Mouse (Mus musculus): Measurements from ENCODE around the gene Olfr1.

Gene Olfr1

DNA sequence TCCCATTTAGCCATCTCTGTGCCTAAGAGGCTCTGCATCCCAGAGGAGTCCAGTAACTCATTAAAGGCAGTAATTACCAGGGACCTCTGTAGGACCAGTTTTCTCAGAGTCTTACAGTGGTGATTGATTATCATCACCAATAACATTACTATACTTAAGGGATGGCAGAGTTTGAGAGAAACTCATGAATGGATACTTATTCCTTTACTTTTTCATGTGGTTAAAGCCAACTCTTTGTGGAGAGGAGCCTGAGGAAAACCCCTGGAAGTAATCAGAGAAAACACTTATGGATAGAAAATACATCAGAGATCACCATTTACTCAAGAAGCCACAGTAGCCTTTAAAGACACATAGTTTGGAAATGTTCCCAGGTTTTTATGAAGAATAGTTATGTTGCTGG, at the start of gene Olfr1:
Gene Olfr1, minus strand, starts transcription at position 101 of the 400 bp plus-strand sequence.
- no peak for DNase-seq

DNA sequence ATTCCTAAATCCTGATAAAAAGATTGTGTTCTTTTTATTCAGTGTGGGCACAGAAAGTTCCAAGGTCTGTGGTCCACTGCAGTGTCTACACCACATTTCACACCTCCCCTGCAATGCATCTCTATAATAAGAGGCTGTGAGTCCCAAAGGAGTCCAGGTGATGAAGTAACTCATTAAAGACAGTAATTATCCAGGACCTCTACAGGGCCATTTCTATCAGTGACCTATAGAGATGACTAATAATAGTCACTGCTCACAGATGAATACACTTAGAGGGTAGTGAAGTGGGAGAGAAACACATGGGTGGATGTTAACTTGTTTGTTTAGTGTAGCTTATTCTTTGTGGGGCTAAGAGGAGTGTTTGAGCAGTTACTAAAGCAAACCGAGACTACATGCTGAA, 29.0 kb upstream of the Olfr1 start, which contains the start of gene Olfr378:
Gene Olfr378, minus strand, starts transcription at position 101 of the 400 bp plus-strand sequence.
- DNase-seq = no peak

DNA sequence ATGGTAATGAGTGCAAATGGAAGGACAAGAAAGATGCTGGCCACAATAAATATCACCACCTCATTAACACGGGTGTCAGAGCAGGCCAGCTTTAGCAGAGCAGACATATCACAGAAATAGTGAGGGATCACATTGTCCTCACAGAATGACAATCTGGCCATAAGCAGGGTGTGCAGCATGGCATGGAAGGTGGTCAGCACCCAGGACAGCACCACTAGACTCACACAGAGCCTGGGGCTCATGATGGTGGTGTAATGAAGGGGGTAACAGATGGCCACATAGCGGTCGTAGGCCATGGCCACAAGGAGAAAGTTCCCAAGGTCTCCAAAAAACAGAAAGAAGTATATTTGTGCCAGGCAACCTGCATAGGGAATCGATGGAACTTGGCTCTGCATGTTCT, 4.0 kb downstream of the Olfr1 start:
- no peak for DNase-seq

DNA sequence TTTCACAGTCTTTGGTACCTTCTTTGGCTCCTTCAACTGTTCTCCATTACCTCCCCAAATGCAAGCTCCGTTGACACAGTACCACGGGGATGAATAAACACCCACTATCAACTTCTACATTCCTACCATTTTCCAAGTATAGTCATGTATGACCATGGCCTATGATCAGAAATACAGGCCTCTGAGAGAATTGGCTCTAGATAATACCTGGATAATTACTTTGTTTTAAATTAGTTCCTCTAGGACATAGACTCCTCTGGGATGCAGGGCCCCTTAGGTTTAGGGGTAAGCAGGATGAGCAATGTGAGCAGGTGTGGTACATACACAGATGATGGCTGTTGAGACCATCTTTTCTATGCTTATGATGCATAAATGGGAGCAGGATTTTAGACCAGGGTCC, 28.5 kb downstream of the Olfr1 start, which contains the start of gene Olfr376:
Gene Olfr376, plus strand, starts transcription at position 301 of the 400 bp plus-strand sequence.
- no peak for DNase-seq

DNA sequence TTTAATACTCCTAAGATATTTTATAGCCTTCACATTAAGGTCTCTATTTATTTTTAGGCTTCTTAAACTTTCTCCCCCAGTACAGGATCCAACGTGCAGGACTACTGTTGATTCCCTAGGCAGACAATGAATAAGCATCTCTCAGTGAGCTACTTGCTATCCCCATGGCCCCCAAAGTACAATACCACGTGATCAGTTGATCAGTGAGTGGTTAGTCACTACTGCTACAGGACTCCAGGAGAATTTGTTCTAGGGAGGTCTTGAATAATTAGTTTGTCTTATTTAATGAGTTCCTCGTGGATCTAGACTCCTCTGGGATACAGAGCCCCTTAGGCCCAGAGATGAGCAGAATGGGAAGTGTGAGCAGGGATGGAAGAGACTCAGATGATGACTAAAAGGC, 48.9 kb downstream of the Olfr1 start, which contains the start of gene Olfr20:
Gene Olfr20, plus strand, starts transcription at position 301 of the 400 bp plus-strand sequence.
- no peak for DNase-seq

All from cerebellum, postnatal 36 days (tissue).